Mouse (Mus musculus): ENCODE measurements around the gene Rbm18. TPM values are rescaled to one million over a fixed set of nuclear protein-coding genes. Genes with fewer than 3 reads are reported as not detected.

Rbm18 gene
- polyA plus RNA-seq, 1 experiment from 2014 or later: 164 TPM

Other genes starting within 250 kb of the Rbm18 start
- gene Ttll11, start 156.9 kb downstream of the Rbm18 start, polyA plus RNA-seq (2015; fragmentation: Nextera tagmentation; extraction: Ambion mirVana): 2.7 and 3.0 TPM in 2 replicates
- 259 and 263 TPM in 2 replicates for gene Ndufa8, start 87.4 kb downstream of the Rbm18 start, polyA plus RNA-seq (2015; fragmentation: Nextera tagmentation; extraction: Ambion mirVana)
- gene Morn5, start 87.3 kb downstream of the Rbm18 start, polyA plus RNA-seq (2015; fragmentation: Nextera tagmentation; extraction: Ambion mirVana): 1.7 and 2.5 TPM in 2 replicates
- gene Lhx6, start 31.4 kb downstream of the Rbm18 start, polyA plus RNA-seq (2015; fragmentation: Nextera tagmentation; extraction: Ambion mirVana): 36.3 and 36.8 TPM in 2 replicates
- 21.4 and 24.1 TPM in 2 replicates for gene Mrrf, start 384 bp downstream of the Rbm18 start, polyA plus RNA-seq (2015; fragmentation: Nextera tagmentation; extraction: Ambion mirVana)
- gene Ptgs1, start 93.7 kb upstream of the Rbm18 start, polyA plus RNA-seq (2015; fragmentation: Nextera tagmentation; extraction: Ambion mirVana): 2.7 and 3.4 TPM in 2 replicates
- not detected in 2 replicates for gene Olfr338, start 236.7 kb upstream of the Rbm18 start, polyA plus RNA-seq (2015; fragmentation: Nextera tagmentation; extraction: Ambion mirVana)